ENCODE assay signal across 9 mouse cellular contexts in genomic region chr6:29199223-29199855, GRCm38 (mm10). TPM values are rescaled to one million over a fixed set of nuclear protein-coding genes. Genes with fewer than 3 reads are reported as not detected.
A peak's percentile ranks its signal among the peaks of the same experiment; 100 is the strongest.
DNase-seq lines count a peak whose midpoint lies in the region; ATAC-seq and TF ChIP-seq lines count a peak whose summit lies in the region.
"Had no signal": no experiment of that assay in that cellular context is flagged by ENCODE, and none has a peak within 500 bp of the region (broad histone marks: within the 10 kb centered on the region; RNA-seq: fewer than 3 reads in every experiment).

No protein-coding gene starts in this region.

- H3K36me3 ChIP-seq in neural tube, embryonic 11.5 days (ENCODE audit: control insufficient read depth, insufficient read depth, low read length) = peaks cover 2% of the 10 kb centered on the region
- H3K36me3 ChIP-seq in heart, postnatal 0 days (replicated peaks; ENCODE audit: control insufficient read depth, insufficient read depth, low read length) = peaks cover 22% of the 10 kb centered on the region; the same call in 1 of the 2 replicates
- no peaks in the 10 kb centered on the region for H3K36me3 ChIP-seq in liver, embryonic 13.5 days
- peaks cover 5% of the 10 kb centered on the region; the same call in 1 of the 2 replicates for H3K36me3 ChIP-seq in stomach, postnatal 0 days (ENCODE audit: control insufficient read depth, insufficient read depth, low read length)

- TF ChIP-seq CTCF in heart, postnatal 0 days (IDR thresholded peaks at IDR 0.05; ENCODE audit: low read depth) = no peak
- no peak for TF ChIP-seq CTCF in stomach, postnatal 0 days (IDR thresholded peaks at IDR 0.05; ENCODE audit: low read depth)
- no peak for TF ChIP-seq CTCF in gastrocnemius, adult 2 months (IDR thresholded peaks at IDR 0.05)

- 47% methylated on average over 8 of the region's 8 CpGs for WGBS in neural tube, embryonic 11.5 days
- 35% methylated on average over 8 of the region's 8 CpGs for WGBS in heart, postnatal 0 days
- WGBS in liver, embryonic 13.5 days (ENCODE audit: insufficient replicate concordance) = 23% methylated on average over 8 of the region's 8 CpGs
- 42% methylated on average over 8 of the region's 8 CpGs for WGBS in stomach, postnatal 0 days

- no peak for TF ChIP-seq EP300 in heart, postnatal 0 days (IDR thresholded peaks at IDR 0.05; ENCODE audit: low read depth)
- TF ChIP-seq EP300 in stomach, postnatal 0 days (optimal IDR thresholded peaks at IDR 0.05) = no peak

- no peak for ATAC-seq in neural tube, embryonic 11.5 days (ENCODE audit: insufficient read depth, low FRiP score, low TSS enrichment)
- no peak for ATAC-seq in heart, postnatal 0 days (ENCODE audit: insufficient read depth, low read depth)
- ATAC-seq in liver, embryonic 13.5 days (ENCODE audit: low read depth) = peak; percentile 62
- ATAC-seq in stomach, postnatal 0 days (ENCODE audit: low FRiP score, low TSS enrichment) = no peak

- 0 out of 2 replicates have a peak, but pooled peaks cover 4% of the 10 kb centered on the region for H3K4me1 ChIP-seq in neural tube, embryonic 11.5 days (ENCODE audit: control insufficient read depth, insufficient read depth, low read length)
- peaks cover 4% of the 10 kb centered on the region; the same call in 1 of the 2 replicates for H3K4me1 ChIP-seq in heart, postnatal 0 days (ENCODE audit: control insufficient read depth, insufficient read depth)
- H3K4me1 ChIP-seq in liver, embryonic 13.5 days (replicated peaks) = peaks cover 15% of the 10 kb centered on the region
- no peaks in the 10 kb centered on the region for H3K4me1 ChIP-seq in stomach, postnatal 0 days (replicated peaks; ENCODE audit: control insufficient read depth, insufficient read depth)

- intact Hi-C loops in gastrocnemius, adult 2 months (cut with DNase I) = no loop called here

- DNase-seq in neural tube, embryonic 11.5 days (ENCODE audit: low spot score) = no peak
- DNase-seq in neural tube, embryonic 10.5 days (ENCODE audit: extremely low spot score, low spot score) = no peak
- DNase-seq in heart, postnatal 0 days (ENCODE audit: low spot score) = no peak
- no peak for DNase-seq in liver, embryonic 13.5 days
- peak; percentile 10 for DNase-seq in stomach, postnatal 0 days (ENCODE audit: low spot score)
- no peak for DNase-seq in gastrocnemius, adult 2 months
- DNase-seq in spleen, postnatal 10 days (ENCODE audit: low spot score in 2 of 2) = no peak

- H3K4me2 ChIP-seq in neural tube, embryonic 11.5 days (ENCODE audit: low read depth) = peak overlapping the region; percentile 37
- H3K4me2 ChIP-seq in heart, postnatal 0 days (ENCODE audit: low read depth, low read length) = peak overlapping the region; percentile 59
- H3K4me2 ChIP-seq in liver, embryonic 13.5 days = peak overlapping the region; percentile 56
- peak overlapping the region; percentile 50 for H3K4me2 ChIP-seq in stomach, postnatal 0 days (replicated peaks; ENCODE audit: low read depth)

- H3K9ac ChIP-seq in neural tube, embryonic 11.5 days (ENCODE audit: low read length) = no peak overlapping the region
- H3K9ac ChIP-seq in heart, postnatal 0 days (replicated peaks; ENCODE audit: low read depth, low read length) = no peak overlapping the region
- H3K9ac ChIP-seq in liver, embryonic 13.5 days = no peak overlapping the region
- H3K9ac ChIP-seq in stomach, postnatal 0 days (ENCODE audit: low read length) = no peak overlapping the region

- peak overlapping the region; percentile 19 for H3K4me3 ChIP-seq in neural tube, embryonic 11.5 days (ENCODE audit: low read depth, low read length)
- peak overlapping the region; percentile 32 for H3K4me3 ChIP-seq in heart, postnatal 0 days (ENCODE audit: low read depth, low read length)
- peak overlapping the region; percentile 32; the same call in 1 of the 2 replicates for H3K4me3 ChIP-seq in liver, embryonic 13.5 days (replicated peaks)
- H3K4me3 ChIP-seq in stomach, postnatal 0 days (ENCODE audit: low read depth, low read length) = no peak overlapping the region
- H3K4me3 ChIP-seq in gastrocnemius, adult 2 months = no peak overlapping the region
- H3K4me3 ChIP-seq: heart, adult 2 months had no signal

- H3K27me3 ChIP-seq in neural tube, embryonic 11.5 days (ENCODE audit: control insufficient read depth, insufficient read depth, low read length) = no peaks in the 10 kb centered on the region
- no peaks in the 10 kb centered on the region for H3K27me3 ChIP-seq in heart, postnatal 0 days (ENCODE audit: control insufficient read depth, insufficient read depth, low read length)
- peaks cover 48% of the 10 kb centered on the region for H3K27me3 ChIP-seq in liver, embryonic 13.5 days
- H3K27me3 ChIP-seq in stomach, postnatal 0 days (ENCODE audit: control insufficient read depth, insufficient read depth, low read length) = no peaks in the 10 kb centered on the region

- H3K27ac ChIP-seq in neural tube, embryonic 11.5 days (ENCODE audit: low read depth, low read length) = no peak overlapping the region
- no peak overlapping the region for H3K27ac ChIP-seq in heart, postnatal 0 days (ENCODE audit: low read depth)
- no peak overlapping the region for H3K27ac ChIP-seq in liver, embryonic 13.5 days
- no peak overlapping the region for H3K27ac ChIP-seq in stomach, postnatal 0 days (replicated peaks)
- H3K27ac ChIP-seq in gastrocnemius, adult 2 months = no peak overlapping the region
- H3K27ac ChIP-seq: heart, adult 2 months had no signal

- H3K9me3 ChIP-seq in neural tube, embryonic 11.5 days (ENCODE audit: control insufficient read depth, low read length) = no peaks in the 10 kb centered on the region
- H3K9me3 ChIP-seq in heart, postnatal 0 days (replicated peaks; ENCODE audit: control insufficient read depth, low read length) = no peaks in the 10 kb centered on the region
- no peaks in the 10 kb centered on the region for H3K9me3 ChIP-seq in liver, embryonic 13.5 days (replicated peaks)
- H3K9me3 ChIP-seq in stomach, postnatal 0 days (ENCODE audit: control insufficient read depth, low read length) = no peaks in the 10 kb centered on the region

RNA-seq across cellular contexts. Expression of gene Impdh1, which starts 16.8 kb away (rescaled TPM):
- polyA plus RNA-seq in neural tube, embryonic 11.5 days (2014; fragmentation: Nextera tagmentation; extraction: Ambion mirVana) = 50.7 and 56.5 TPM in 2 replicates
- total RNA-seq in heart, postnatal 0 days (2014; rRNA removed; ENCODE audit: low replicate concordance) = 13.5 and 18.9 TPM in 2 replicates
- polyA plus RNA-seq in heart, postnatal 0 days (2015; fragmentation: Nextera tagmentation; extraction: Ambion mirVana) = 23.7 and 25.7 TPM in 2 replicates
- polyA plus RNA-seq in liver, embryonic 13.5 days (2015; fragmentation: Nextera tagmentation; extraction: Ambion mirVana) = 9.5 and 10.0 TPM in 2 replicates
- polyA plus RNA-seq in stomach, postnatal 0 days (2015; fragmentation: Nextera tagmentation; extraction: Ambion mirVana) = 26.9 and 28.0 TPM in 2 replicates
- 10 to 100 TPM in 1 of 2 experiments, 1 to 10 TPM in 1; 9.9 to 10.3 TPM for total RNA-seq in gastrocnemius, adult 2 months (2021)

RNA-seq across cellular contexts. Expression of gene Prrt4, which starts 20.0 kb away (rescaled TPM):
- polyA plus RNA-seq in neural tube, embryonic 11.5 days (2014; fragmentation: Nextera tagmentation; extraction: Ambion mirVana) = 1.2 and 1.4 TPM in 2 replicates
- total RNA-seq in heart, postnatal 0 days (2014; rRNA removed; ENCODE audit: low replicate concordance) = 0.65 and 4.9 TPM in 2 replicates
- polyA plus RNA-seq in heart, postnatal 0 days (2015; fragmentation: Nextera tagmentation; extraction: Ambion mirVana) = 1.3 and 1.6 TPM in 2 replicates
- polyA plus RNA-seq in liver, embryonic 13.5 days (2015; fragmentation: Nextera tagmentation; extraction: Ambion mirVana) = 0.05 and 0.06 TPM in 2 replicates
- 0.30 and 0.33 TPM in 2 replicates for polyA plus RNA-seq in stomach, postnatal 0 days (2015; fragmentation: Nextera tagmentation; extraction: Ambion mirVana)
- under 1 TPM; 0.36 to 0.73 TPM for total RNA-seq in gastrocnemius, adult 2 months (2021)
- total RNA-seq: liver, adult 2 months had no signal

RNA-seq across cellular contexts. Expression of gene Rbm28, which starts 34.5 kb away (rescaled TPM):
- 70.7 and 71.3 TPM in 2 replicates for polyA plus RNA-seq in neural tube, embryonic 11.5 days (2014; fragmentation: Nextera tagmentation; extraction: Ambion mirVana)
- 6.8 and 15.3 TPM in 2 replicates for total RNA-seq in heart, postnatal 0 days (2014; rRNA removed; ENCODE audit: low replicate concordance)
- polyA plus RNA-seq in heart, postnatal 0 days (2015; fragmentation: Nextera tagmentation; extraction: Ambion mirVana) = 13.3 and 15.1 TPM in 2 replicates
- polyA plus RNA-seq in liver, embryonic 13.5 days (2015; fragmentation: Nextera tagmentation; extraction: Ambion mirVana) = 15.2 and 19.5 TPM in 2 replicates
- polyA plus RNA-seq in stomach, postnatal 0 days (2015; fragmentation: Nextera tagmentation; extraction: Ambion mirVana) = 10.8 and 11.8 TPM in 2 replicates
- 10 to 100 TPM; 16.3 to 18.4 TPM for total RNA-seq in gastrocnemius, adult 2 months (2021)

Comparison
In these comparisons a context has a peak if more than half of its experiments do, and no peak if none do; other contexts are left out.
1. H3K4me3 ChIP-seq: peak in neural tube, embryonic 11.5 days (single experiment), heart, postnatal 0 days (single experiment) and liver, embryonic 13.5 days (single experiment); none in stomach, postnatal 0 days (single experiment) and gastrocnemius, adult 2 months (single experiment).
2. Peak in every context shown above with its lines, with median percentiles within 50 percentile points of each other: H3K4me2 ChIP-seq.